Mouse (Mus musculus) layer of hippocampus, adult 9-10 months (tissue): ENCODE measurements around the gene Shroom1.

Experiments used
- DNase-seq: peaks from one replicate; pipeline ENCODE4 v3.0.0; 2022; ENCODE audit warnings: low spot score

Gene Shroom1

DNA sequence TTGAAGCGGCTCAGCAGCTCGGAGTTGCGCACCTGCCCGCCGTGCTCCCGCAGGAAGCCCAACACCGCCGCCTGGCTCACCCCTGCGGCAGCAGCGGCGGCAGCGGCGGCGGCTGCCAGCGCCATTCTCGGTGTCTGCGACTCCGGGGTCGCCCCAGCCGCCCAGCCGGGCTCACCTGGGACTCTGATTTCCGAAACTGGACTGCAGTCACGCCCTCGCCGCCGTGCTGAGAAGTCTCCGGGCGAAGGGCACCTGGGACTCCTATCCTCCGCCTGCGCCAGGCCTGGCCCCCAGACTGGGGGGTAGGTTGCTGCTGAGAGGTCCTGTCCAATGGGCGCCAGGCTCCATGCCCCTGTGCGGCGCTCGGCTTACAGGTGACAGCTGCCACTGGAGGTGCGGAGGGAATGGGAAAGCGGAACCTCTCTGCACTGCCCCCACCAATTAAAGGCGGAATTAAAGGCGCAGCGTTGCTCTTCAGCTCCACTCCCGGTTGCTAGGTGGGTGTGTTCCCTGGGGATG is 22.8 kb downstream of the Shroom1 start, which contains the start of the genes Gm9945 and Sowaha:
Gene Gm9945 (plus strand): TSS at position 384 of the 519 bp plus-strand sequence.
Gene Sowaha (minus strand): TSS at position 492 of the 519 bp plus-strand sequence.
- DNase-seq = no peak

- no peak for DNase-seq
These were observed 24.2 kb downstream of the Shroom1 start for GRCm38 (mm10) chr11:53481088-53481730.

DNA sequence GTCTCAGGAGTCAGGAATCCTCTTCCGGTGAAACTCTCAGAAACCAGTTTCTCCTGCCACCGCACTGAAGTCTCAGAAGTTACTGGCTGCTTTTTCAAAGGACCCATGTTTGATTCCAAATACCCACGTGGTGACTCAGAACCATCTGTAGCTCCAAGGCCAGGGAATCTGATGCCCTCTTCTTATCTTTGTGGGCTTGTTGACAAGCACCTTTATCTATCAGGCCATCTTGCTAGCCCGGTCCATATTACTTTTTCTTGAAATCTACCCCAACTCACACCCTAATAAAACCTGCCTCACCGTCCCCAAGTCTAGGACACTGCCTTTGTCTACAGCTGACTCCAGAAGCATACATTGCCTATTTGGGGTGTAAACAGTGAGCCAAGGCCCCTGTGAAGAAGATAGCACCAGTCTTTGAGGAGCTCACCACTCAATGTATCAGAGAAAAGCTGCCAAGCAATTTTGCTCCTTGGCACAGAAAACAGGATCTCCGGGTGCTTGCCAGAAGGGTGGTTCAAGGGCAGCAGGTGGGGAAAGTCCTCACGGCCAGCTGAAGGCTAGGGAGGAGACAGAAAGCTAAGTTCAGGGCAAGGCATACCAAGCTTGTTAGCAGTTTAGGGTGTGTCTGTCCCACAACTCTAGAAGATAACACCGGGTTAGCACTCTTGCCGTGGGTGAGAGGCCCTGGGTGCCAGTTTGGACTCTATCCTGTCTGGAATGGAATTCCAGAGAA is 26.3 kb downstream of the Shroom1 start:
- no peak for DNase-seq

GRCm38 (mm10) chr11:53485719-53486118 is 28.7 kb downstream of the Shroom1 start:
- no peak for DNase-seq

GRCm38 (mm10) chr11:53486351-53486750 is 29.3 kb downstream of the Shroom1 start:
- DNase-seq = no peak

DNA sequence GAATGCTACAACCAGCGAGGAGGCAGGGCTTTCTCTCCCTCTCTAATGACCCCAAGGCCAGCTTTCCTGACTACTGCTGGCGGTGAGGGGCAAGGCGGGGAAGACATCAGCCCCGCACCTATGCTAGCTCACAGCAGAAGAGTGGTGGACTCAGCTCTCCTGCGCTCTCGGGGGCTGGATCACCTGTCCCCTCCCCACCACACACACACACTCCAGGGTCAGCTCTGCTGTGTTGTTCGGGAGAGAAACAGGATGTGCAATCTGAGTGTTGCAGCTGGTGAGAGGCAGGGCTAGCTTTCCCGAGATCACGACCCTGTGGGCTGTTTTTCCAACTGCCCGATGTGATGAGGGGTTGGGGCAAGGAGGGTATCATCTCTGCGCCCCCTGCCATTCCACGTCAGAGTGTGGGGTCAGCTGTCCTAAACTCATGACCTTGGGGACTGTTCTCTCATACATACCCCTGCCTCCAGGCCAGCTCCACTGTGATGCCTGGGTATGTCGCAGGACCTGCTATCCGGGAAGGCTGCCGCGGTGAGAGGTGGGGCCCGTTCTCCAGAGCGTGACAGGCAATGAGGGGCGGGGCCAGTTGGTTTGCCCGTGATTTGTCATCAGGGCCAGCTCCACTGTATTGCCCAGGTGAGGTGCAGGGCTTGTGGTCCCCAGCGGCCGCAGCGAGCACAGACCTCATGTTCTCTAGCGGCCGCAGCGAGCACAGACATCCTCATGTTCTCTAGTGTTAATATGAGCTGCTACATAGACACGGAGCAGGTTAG is 30.0 kb downstream of the Shroom1 start:
- no peak for DNase-seq

- no peak for DNase-seq
These were observed 32.0 kb downstream of the Shroom1 start for GRCm38 (mm10) chr11:53489007-53489406.

DNA sequence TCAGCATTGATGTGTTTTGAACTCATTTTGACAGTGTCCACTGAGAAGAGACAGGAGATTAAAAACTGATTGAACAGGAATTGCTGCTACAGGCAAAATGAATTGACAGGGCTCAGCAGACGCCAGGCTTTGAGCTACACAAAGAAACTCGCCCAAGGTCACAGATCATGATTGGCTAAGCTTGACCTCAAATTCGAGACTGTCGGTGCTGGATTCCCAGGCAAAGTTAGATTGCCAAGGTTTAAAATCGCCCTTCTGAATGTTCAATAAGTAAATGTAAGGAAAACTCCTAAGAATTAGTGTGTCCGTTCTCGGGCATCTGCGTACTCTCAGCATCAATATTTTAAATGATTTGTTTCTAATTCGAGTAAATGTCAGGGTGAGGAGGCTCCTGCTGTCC is 32.4 kb downstream of the Shroom1 start:
- no peak for DNase-seq

DNA sequence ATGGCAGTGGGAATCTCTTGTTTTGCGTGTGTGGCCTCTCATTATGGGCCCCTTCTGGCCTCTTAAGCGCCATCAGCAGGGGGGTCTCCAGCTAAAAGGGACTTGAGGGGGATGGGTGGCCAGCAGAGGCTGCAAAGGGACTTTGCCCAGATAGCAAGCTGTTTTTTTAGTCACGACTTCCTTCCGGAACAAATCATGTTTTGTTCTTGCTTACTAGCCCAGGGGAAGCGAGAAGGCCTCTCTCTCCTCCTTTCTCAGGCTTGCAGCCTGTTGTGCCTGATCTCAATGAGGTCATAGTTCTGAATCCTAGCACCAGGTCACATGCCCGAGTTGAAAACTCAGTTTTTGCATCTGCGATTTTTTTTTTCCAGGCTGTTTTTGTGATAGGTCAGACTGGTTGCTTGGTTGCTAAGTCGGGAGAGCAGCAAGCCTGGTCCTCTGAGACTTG is 35.0 kb downstream of the Shroom1 start:
- no peak for DNase-seq

DNA sequence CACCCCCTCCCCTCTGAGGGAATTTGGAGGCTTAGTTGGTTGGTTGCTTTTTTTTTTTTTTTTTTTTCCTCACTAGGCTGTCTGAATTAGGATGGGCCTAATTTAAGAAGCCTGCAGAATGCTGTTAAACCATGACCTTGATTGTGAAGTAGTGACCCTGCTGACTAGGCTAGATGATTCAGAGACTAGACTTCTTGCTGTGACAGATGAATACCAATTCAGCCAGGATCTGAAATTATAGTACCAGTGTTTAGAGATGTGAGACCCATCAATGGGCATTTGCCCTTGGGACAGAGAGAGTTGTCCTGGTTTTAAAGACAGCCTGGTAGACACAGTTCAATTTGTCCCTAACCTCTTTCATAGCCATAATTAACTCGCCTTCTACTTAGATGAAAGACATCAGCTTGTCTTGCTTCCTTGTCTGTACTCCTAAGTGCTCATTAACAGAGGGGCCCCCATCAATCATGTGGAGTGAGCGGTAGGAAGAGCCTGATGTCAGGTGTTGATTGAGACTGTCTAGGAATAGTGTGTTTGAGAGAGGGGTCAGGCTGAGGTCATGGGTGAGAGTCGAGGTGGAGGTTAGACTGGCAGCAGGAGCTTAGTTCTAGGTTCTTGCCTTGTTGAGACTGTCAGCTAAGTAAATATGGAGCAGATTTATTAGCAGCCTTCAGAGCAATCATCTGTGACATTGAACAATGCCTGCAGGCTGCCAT is 36.4 kb downstream of the Shroom1 start:
- DNase-seq = no peak

DNA sequence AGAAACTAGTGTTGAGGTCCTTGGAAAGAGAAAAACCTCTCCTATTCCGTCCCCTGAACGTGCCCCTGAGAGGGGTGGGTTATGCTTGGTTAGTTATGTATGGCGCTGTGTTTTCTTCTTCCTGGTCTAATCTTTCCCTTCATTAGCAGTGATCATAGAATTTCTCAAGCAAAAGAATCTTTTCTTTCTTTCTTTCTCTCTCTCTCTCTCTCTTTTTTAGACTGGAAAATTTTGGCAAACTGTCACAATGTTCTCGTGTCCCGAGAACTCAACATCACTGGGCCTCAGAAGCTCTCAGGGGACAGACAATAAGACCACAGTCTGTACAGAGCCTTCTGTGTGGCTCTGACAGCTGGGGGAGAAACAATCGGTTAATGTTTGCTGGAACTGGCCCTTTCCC is 38.4 kb downstream of the Shroom1 start:
- no peak for DNase-seq

DNA sequence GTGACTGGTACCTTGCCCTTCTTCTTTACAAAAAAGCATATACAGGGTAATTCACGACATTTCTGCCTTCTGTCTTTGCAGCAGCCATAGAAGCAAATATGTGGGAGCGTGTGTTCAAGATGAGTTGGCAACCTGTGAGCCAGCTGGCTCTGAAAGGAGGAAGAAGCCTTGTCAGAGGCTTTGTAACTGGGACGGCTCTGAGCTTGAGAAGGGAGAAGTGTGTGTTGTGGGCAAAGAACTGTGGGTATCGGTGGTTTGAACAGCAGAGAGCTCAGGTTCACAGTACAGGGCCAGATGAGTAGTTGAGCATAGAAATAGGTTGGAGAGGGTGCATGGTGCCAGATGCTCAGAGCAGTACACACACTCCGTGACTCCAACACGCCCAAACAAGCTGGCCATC is 39.9 kb downstream of the Shroom1 start:
- no peak for DNase-seq

DNA sequence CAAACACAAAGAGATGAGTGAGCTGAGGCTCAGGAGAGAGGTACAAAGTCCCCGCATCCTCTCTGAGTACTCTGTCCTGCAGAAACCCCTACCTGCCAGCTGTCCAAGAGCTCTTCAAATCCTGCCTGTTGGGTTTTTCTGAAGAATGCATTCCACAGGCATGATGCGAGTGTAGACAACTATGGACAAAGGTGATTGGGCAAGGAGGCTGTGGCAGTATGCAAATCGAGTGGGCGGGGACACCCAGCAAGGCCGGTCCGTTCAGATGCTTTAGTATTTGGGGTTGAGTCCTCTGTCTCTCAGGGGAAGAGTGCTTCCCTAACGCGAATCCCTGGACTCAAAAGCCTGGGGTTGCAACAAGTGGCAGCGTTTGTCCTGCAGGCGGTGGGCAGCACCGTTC is 43.6 kb downstream of the Shroom1 start:
- DNase-seq = no peak

DNA sequence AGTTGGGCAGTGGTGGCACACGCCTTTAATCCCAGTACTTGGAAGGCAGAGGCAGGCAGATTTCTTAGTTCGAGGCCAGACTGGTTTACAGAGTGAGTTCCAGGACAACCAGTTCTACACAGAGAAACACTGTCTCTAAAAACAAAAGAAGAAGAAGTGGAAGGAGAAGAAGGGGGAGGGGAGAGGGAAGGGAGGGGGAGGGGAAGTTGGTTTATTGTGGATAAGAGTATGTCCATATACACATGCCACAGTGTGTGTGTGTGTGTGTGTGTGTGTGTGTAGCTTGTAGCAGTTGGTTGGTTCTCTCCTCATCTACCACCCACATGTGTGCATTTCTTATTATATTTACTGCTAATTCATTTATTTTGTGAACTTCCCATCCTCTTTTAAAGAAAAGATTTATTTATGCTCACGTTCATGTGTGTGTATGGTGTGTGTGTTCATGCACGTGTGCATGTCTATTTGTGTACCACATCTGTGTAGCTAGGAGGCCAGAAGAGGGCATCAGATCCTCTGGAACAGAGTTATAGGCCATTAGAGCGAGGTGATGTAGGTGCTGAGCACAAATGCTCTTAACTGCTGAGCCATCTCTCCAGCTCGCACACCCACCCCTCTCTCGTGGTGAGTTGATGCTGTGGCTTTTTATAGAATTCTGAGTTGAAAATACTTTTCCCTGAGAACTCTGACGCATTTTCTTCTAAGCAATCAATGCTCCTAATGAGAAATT is 45.2 kb downstream of the Shroom1 start:
- DNase-seq = no peak

- DNase-seq = no peak
These were observed 46.7 kb downstream of the Shroom1 start for GRCm38 (mm10) chr11:53503738-53504137.

GRCm38 (mm10) chr11:53504376-53504775 is 47.4 kb downstream of the Shroom1 start:
- DNase-seq = no peak

DNA sequence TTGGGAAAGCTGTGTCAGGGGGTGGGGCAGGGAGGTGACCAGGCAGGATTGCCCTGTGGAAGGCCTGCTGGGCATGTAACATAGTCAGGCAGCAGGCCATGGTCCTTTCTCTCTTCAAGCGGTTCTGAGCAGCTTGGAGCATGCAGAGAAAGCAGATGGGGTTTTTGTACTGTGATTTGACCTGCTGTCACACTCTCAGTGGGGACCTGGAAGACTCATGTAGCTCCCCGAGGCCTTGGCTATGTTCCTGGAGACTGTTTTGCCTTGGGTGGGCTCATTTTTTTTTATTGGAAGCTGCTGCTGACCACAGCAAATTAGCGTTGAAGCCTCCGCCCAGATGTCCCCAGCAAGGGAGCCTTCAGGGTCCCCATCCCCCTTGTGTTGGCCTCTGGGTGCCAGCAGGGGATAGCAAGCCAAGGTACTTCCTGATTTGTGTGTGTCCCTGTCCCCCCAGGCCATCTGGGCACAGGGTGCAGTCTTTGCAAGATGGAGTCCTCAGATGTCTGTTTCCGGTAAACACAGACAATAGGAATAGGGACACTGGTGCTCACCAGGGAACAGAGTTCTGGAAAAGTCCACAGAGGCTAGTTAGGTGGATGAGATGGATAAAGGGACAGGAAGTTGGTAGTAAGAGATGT is 48.1 kb downstream of the Shroom1 start:
- DNase-seq = no peak

GRCm38 (mm10) chr11:53507098-53507805 is 50.2 kb downstream of the Shroom1 start:
- DNase-seq = no peak

GRCm38 (mm10) chr11:53508152-53508551 is 51.1 kb downstream of the Shroom1 start:
- DNase-seq = no peak

DNA sequence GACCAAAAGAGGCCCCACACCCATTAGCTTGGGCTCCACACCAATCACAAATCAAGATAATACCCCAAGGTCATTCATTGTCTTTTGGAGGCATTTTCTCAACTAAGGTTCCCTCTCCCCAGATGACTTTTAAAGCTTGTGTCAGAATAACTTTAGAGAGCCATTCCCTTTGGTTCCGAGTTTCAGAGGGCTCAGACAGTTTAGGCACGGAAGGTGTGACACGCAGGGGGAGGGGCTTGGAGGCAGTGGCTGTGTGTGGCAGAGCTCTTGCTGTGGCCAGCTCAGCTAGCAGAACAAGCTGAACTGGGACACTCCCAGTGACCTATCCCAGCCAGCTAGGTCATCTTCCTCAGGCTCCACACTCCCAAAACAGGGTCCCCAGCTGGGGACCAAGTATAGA is 51.6 kb downstream of the Shroom1 start:
- no peak for DNase-seq
